Mouse (Mus musculus): ENCODE results near the gene Shank2. TPM values are rescaled to one million over a fixed set of nuclear protein-coding genes. Genes with fewer than 3 reads are reported as not detected.

The Shank2 gene
- total and polyA plus RNA-seq, 3 experiments = not detected

- no peak overlapping the region for H3K9ac ChIP-seq (ENCODE audit: control insufficient read depth, low read depth, low read length, poor library complexity, severe bottlenecking)
- H3K4me1 ChIP-seq (ENCODE audit: control insufficient read depth in 1 of 2, insufficient read depth in 2 of 2, low read length in 2 of 2) = no peaks in the 10 kb centered on the region
- no peak overlapping the region for H3K4me3 ChIP-seq (ENCODE audit: control insufficient read depth in 1 of 2, insufficient read depth in 1 of 2, low read depth in 2 of 2, low read length in 2 of 2)
- H3K27me3 ChIP-seq (ENCODE audit: control insufficient read depth in 1 of 2, insufficient read depth in 2 of 2, low read length in 2 of 2) = no peaks in the 10 kb centered on the region
- no peaks in the 10 kb centered on the region for H3K79me2 ChIP-seq (ENCODE audit: control insufficient read depth, insufficient read depth, low read length, poor library complexity)
- H3K27ac ChIP-seq (ENCODE audit: control insufficient read depth, low read depth, low read length) = no peak overlapping the region
- no peak for DNase-seq (ENCODE audit: low read depth, low spot score)
- H3K36me3 ChIP-seq (ENCODE audit: control insufficient read depth in 1 of 2, insufficient read depth in 2 of 2, low read length in 2 of 2) = no peaks in the 10 kb centered on the region
- no peaks in the 10 kb centered on the region for H3K9me3 ChIP-seq (replicated peaks; ENCODE audit: insufficient read depth, low read length)
- TF ChIP-seq MAFK (IDR thresholded peaks at IDR 0.05; ENCODE audit: borderline replicate concordance, low read depth, low read length) = no peak
- TF ChIP-seq USF2 (IDR thresholded peaks at IDR 0.05; ENCODE audit: borderline replicate concordance in 1 of 2, insufficient read depth in 1 of 2, low read depth in 1 of 2, low read length in 2 of 2) = no peak
- no peak for TF ChIP-seq RAD21 (IDR thresholded peaks at IDR 0.05; ENCODE audit: low read depth, low read length)
- no peak for TF ChIP-seq ETS1 (IDR thresholded peaks at IDR 0.05; ENCODE audit: low read depth, low read length)
- TF ChIP-seq MAZ (IDR thresholded peaks at IDR 0.05; ENCODE audit: low read depth, low read length) = no peak
- no peak for TF ChIP-seq SIN3A (IDR thresholded peaks at IDR 0.05; ENCODE audit: low read length)
- TF ChIP-seq POLR2AphosphoS5 (IDR thresholded peaks at IDR 0.05; ENCODE audit: borderline replicate concordance, low read depth, low read length) = no peak
- TF ChIP-seq POLR2A (IDR thresholded peaks at IDR 0.05; ENCODE audit: control insufficient read depth in 1 of 2, insufficient read depth in 1 of 2, low read depth in 1 of 2, low read length in 2 of 2, poor library complexity in 1 of 2) = no peak
- no peak for TF ChIP-seq RCOR1 (IDR thresholded peaks at IDR 0.05; ENCODE audit: low read depth, low read length)
- TF ChIP-seq MYB (IDR thresholded peaks at IDR 0.05; ENCODE audit: low read depth, low read length) = no peak
- TF ChIP-seq NRF1 (IDR thresholded peaks at IDR 0.05; ENCODE audit: insufficient read depth, low read depth, low read length, poor library complexity, severe bottlenecking) = no peak
Measured at GRCm38 (mm10) chr7:144302498-144302897, 300.8 kb downstream of the Shank2 start.

- Histone ChIP-seq H3K27ac (ENCODE audit: control insufficient read depth, low read depth, low read length) (no peak overlapping the region), H3K27me3 (ENCODE audit: control insufficient read depth in 1 of 2, insufficient read depth in 2 of 2, low read length in 2 of 2) (no peaks in the 10 kb centered on the region), H3K9ac (ENCODE audit: control insufficient read depth, low read depth, low read length, poor library complexity, severe bottlenecking) (no peak overlapping the region), H3K9me3 (replicated peaks; ENCODE audit: insufficient read depth, low read length) (no peaks in the 10 kb centered on the region), H3K4me1 (ENCODE audit: control insufficient read depth in 1 of 2, insufficient read depth in 2 of 2, low read length in 2 of 2) (no peaks in the 10 kb centered on the region), H3K36me3 (ENCODE audit: control insufficient read depth in 1 of 2, insufficient read depth in 2 of 2, low read length in 2 of 2) (no peaks in the 10 kb centered on the region), H3K79me2 (ENCODE audit: control insufficient read depth, insufficient read depth, low read length, poor library complexity) (no peaks in the 10 kb centered on the region), H3K4me3 (ENCODE audit: control insufficient read depth in 1 of 2, insufficient read depth in 1 of 2, low read depth in 2 of 2, low read length in 2 of 2) (no peak overlapping the region)
- TF ChIP-seq MAX (IDR thresholded peaks at IDR 0.05; ENCODE audit: low read length) = no peak
- TF ChIP-seq MAFK (IDR thresholded peaks at IDR 0.05; ENCODE audit: borderline replicate concordance, low read depth, low read length) = no peak
- TF ChIP-seq UBTF (IDR thresholded peaks at IDR 0.05; ENCODE audit: borderline replicate concordance, insufficient read depth, low read depth, low read length) = no peak
- no peak for TF ChIP-seq ZC3H11A (IDR thresholded peaks at IDR 0.05; ENCODE audit: low read depth, low read length)
- no peak for TF ChIP-seq SIN3A (IDR thresholded peaks at IDR 0.05; ENCODE audit: low read length)
- no peak for TF ChIP-seq MAZ (IDR thresholded peaks at IDR 0.05; ENCODE audit: low read depth, low read length)
- TF ChIP-seq ETS1 (IDR thresholded peaks at IDR 0.05; ENCODE audit: low read depth, low read length) = no peak
- TF ChIP-seq ZMIZ1 (IDR thresholded peaks at IDR 0.05; ENCODE audit: low read depth, low read length) = no peak
- TF ChIP-seq E2F4 (IDR thresholded peaks at IDR 0.05; ENCODE audit: borderline replicate concordance, low read depth, low read length) = no peak
- TF ChIP-seq KAT2A (conservative IDR thresholded peaks at IDR 0.05; ENCODE audit: low read depth, low read length) = no peak
- TF ChIP-seq BHLHE40 (IDR thresholded peaks at IDR 0.05; ENCODE audit: borderline replicate concordance, low read depth, low read length) = no peak
- TF ChIP-seq MXI1 (IDR thresholded peaks at IDR 0.05; ENCODE audit: low read depth, low read length) = no peak
- TF ChIP-seq POLR2AphosphoS2 (IDR thresholded peaks at IDR 0.05; ENCODE audit: low read length) = no peak
- no peak for DNase-seq (ENCODE audit: low read depth, low spot score)
Measured at GRCm38 (mm10) chr7:144307853-144308409, 306.2 kb downstream of the Shank2 start.
